8 mouse cellular contexts compared by ENCODE assay signal in the genomic region with DNA sequence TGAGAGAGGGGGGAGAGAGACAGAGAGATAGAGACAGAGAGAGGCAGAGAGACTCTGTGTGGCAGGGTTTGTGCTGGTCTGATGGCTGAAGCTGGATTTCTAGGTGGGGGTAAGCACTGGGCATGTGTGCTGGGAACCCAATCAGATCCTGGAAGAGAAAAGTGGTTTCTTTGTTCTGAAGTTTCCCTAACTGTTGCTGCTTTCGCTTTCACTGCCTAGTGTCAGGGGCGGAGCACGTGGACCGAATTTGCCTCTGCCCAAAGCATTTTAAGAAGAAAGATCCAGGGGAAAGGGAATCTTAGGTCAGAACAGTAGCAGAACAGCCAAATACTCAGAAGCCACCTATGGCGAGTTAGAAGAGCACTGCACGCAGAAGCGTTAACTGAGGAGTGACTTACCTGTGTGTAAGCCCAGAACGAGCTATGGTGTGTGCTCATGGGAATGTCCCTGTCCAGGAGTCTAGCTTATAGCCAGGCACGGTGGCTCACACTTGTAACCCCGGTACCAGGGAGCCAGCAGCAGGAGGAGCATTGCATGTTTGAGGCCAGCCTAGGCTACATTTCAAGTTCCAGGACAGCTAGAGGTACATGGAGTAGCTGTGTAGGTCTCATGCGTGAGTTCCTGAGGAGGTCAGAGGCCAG. TPM values are rescaled to one million over a fixed set of nuclear protein-coding genes. Genes with fewer than 3 reads are reported as not detected.
DNase-seq lines count a peak whose midpoint lies in the region; ATAC-seq and TF ChIP-seq lines count a peak whose summit lies in the region.

No protein-coding gene starts in this region.

- no peak for TF ChIP-seq CTCF in gastrocnemius, adult 2 months (IDR thresholded peaks at IDR 0.05)

- peak overlapping the region; percentile 69 for H3K4me3 ChIP-seq in gastrocnemius, adult 2 months

- intact Hi-C loops in gastrocnemius, adult 2 months (cut with DNase I), result no loop called here

- peak; percentile 26 for DNase-seq in adrenal gland, adult 8-10 months
- DNase-seq in adrenal gland, adult 18-20 months (ENCODE audit: low spot score in 2 of 2), result no peak
- peak; percentile 38 to 55 for DNase-seq in CD8-positive naive resting alpha-beta T cell, adult 2 months (ENCODE audit: low read depth in 2 of 2, low spot score in 2 of 2)
- DNase-seq in gastrocnemius, adult 2 months, result peak; percentile 56
- DNase-seq in kidney, adult 8-10 months, result peak; percentile 19 to 28
- no peak for DNase-seq in embryo, embryonic 10.5 days (ENCODE audit: low spot score)
- no peak for DNase-seq in right cerebral cortex, postnatal 25 days

- peak; percentile 71 for ATAC-seq in megakaryocyte progenitor cell, adult 5-6 weeks (replicated peaks; ENCODE audit: poor library complexity)

- peak overlapping the region; percentile 76 for H3K27ac ChIP-seq in gastrocnemius, adult 2 months

RNA-seq across cellular contexts. Expression of a gene that starts 21.6 kb away (rescaled TPM):
- total RNA-seq in adrenal gland, adult 8-10 months (2022), result 10 to 100 TPM; 16.9 to 27.5 (median 24.6) TPM
- total RNA-seq in adrenal gland, adult 18-20 months (2021), result 10 to 100 TPM; 31.8 to 53.6 TPM
- 1 to 10 TPM; 4.4 to 6.1 TPM for total RNA-seq in gastrocnemius, adult 2 months (2021)
- 66.9 and 67.8 TPM in 2 replicates for total RNA-seq in megakaryocyte progenitor cell, adult 5-6 weeks (2015)
- total RNA-seq in megakaryocyte progenitor cell, adult 5-6 weeks (2017), result 54.1 and 55.1 TPM in 2 replicates

Comparison
In these comparisons a context has a peak if more than half of its experiments do, and no peak if none do; other contexts are left out.
1. DNase-seq: peak in adrenal gland, adult 8-10 months (single experiment), CD8-positive naive resting alpha-beta T cell, adult 2 months (2 of 2), gastrocnemius, adult 2 months (single experiment) and kidney, adult 8-10 months (2 of 2); none in adrenal gland, adult 18-20 months (0 of 2), embryo, embryonic 10.5 days (single experiment) and right cerebral cortex, postnatal 25 days (single experiment).